Mouse (Mus musculus) liver, adult 2 months (tissue): ENCODE results near the gene Sco1.

Source experiments
- CTCF ChIP-seq: fragments of 200-500 bp; IDR thresholded peaks from 2 replicates; pipeline ENCODE4 v1.5.1; 2011; ENCODE audit warnings: low read depth, low read length, control low read depth
- POLR2A ChIP-seq: fragments of 200-500 bp; IDR thresholded peaks from 2 replicates; pipeline ENCODE4 v1.6.1; 2011; ENCODE audit warnings: low read length, control low read depth; ENCODE audit not compliant: insufficient read depth; ENCODE audit errors: extremely low read depth

GRCm38 (mm10) chr11:67105689-67106088 is 53.2 kb downstream of the Sco1 start:
- TF ChIP-seq POLR2A = no peak
- TF ChIP-seq CTCF = no peak
